Mouse (Mus musculus) kidney, postnatal 10 days (tissue): ENCODE measurements around the gene Olfr1387.
"Not testable (repeated sequence)": the region's sequence is repeated elsewhere in the genome, so short reads cannot be mapped to it uniquely, and the experiment has no call there.

Experiments used
- DNase-seq: peaks from one replicate; pipeline ENCODE4 v3.0.0; 2021; ENCODE audit warnings: mixed read lengths

The Olfr1387 gene

GRCm38 (mm10) chr11:49455043-49455442 is at the start of gene Olfr1387:
Gene Olfr1387 (plus strand): TSS chr11:49455343.
- DNase-seq = no peak

- no peak for DNase-seq
Measured at GRCm38 (mm10) chr11:49406784-49407183, 48.4 kb upstream of the Olfr1387 start.

GRCm38 (mm10) chr11:49410540-49410939 is 44.6 kb upstream of the Olfr1387 start:
- peak; percentile 9 for DNase-seq

- no peak for DNase-seq
Measured at GRCm38 (mm10) chr11:49422767-49423166, 32.4 kb upstream of the Olfr1387 start, which contains the start of gene Olfr1389. Gene Olfr1389 (plus strand): TSS chr11:49423067.

GRCm38 (mm10) chr11:49425257-49425927 is 29.8 kb upstream of the Olfr1387 start:
- DNase-seq = no peak

GRCm38 (mm10) chr11:49429641-49430040 is 25.5 kb upstream of the Olfr1387 start:
- no peak for DNase-seq

GRCm38 (mm10) chr11:49436411-49436810 is 18.7 kb upstream of the Olfr1387 start, which contains the start of gene Olfr1388:
Gene Olfr1388 (plus strand): TSS chr11:49436624.
- DNase-seq = no peak

- not testable (repeated sequence) for DNase-seq
Measured at GRCm38 (mm10) chr11:49464746-49465145, 9.6 kb downstream of the Olfr1387 start, which contains the start of gene Olfr1386. Gene Olfr1386 (plus strand): TSS chr11:49465046.

- DNase-seq = peak; percentile 6
Measured at GRCm38 (mm10) chr11:49485973-49486372, 30.8 kb downstream of the Olfr1387 start.

GRCm38 (mm10) chr11:49488770-49489169 is 33.6 kb downstream of the Olfr1387 start, which contains the start of gene Olfr1385:
Gene Olfr1385 (plus strand): TSS chr11:49489070.
- DNase-seq = not testable (repeated sequence)
